Mouse (Mus musculus) spleen, adult 2 months (tissue): ENCODE measurements at regions not wholly inside any gene's neighbourhood (a gene's known extent, or its start where the extent isn't known, plus 50 kb on each side); places are given as distances from the start of the nearest gene placed in this dataset.

Experiments used
- DNase-seq, 2 experiments: peaks; one replicate each; pipeline versions ENCODE4 v3.0.0 to v3.0.0-alpha.2; 2012 to 2021; ENCODE audit warnings: low spot score in 2 of 2, low read depth in 1 of 2
- H3K27ac ChIP-seq: fragments of 200-500 bp; 2 replicates; pipeline ENCODE4 v1.5.1; 2012; ENCODE audit warnings: low read length, inconsistent platforms; ENCODE audit not compliant: insufficient read depth
- H3K27me3 ChIP-seq: fragments of 200-500 bp; 2 replicates; pipeline ENCODE4 v1.6.1; 2012; ENCODE audit warnings: mild to moderate bottlenecking, moderate library complexity, low read length, inconsistent platforms; ENCODE audit not compliant: control insufficient read depth, insufficient read depth
- H3K36me3 ChIP-seq: fragments of 200-500 bp; 2 replicates; pipeline ENCODE4 v1.6.1; 2012; ENCODE audit warnings: mild to moderate bottlenecking, low read length, inconsistent platforms; ENCODE audit not compliant: control insufficient read depth, insufficient read depth
- H3K4me1 ChIP-seq: fragments of 200-500 bp; 2 replicates; pipeline ENCODE4 v1.6.1; 2011; ENCODE audit warnings: inconsistent platforms; ENCODE audit not compliant: control insufficient read depth, insufficient read depth, insufficient read length
- H3K4me3 ChIP-seq: fragments of 200-500 bp; 2 replicates; pipeline ENCODE4 v1.5.1; 2011; ENCODE audit warnings: mild to moderate bottlenecking, inconsistent platforms; ENCODE audit not compliant: insufficient read depth, insufficient read length; ENCODE audit errors: extremely low read depth
- CTCF ChIP-seq: fragments of 200-500 bp; IDR thresholded peaks from 2 replicates; pipeline ENCODE4 v1.5.1; 2011; ENCODE audit warnings: mild to moderate bottlenecking, inconsistent platforms; ENCODE audit not compliant: insufficient read depth, insufficient read length, insufficient replicate concordance; ENCODE audit errors: extremely low read depth
- POLR2A ChIP-seq: fragments of 200-500 bp; IDR thresholded peaks from 2 replicates; pipeline ENCODE4 v1.6.1; 2011; ENCODE audit warnings: low read depth, low read length, inconsistent platforms
- WGBS: fragments of 180-500 bp; shearing (Covaris S2); methylation state at CpG from one replicate; pipeline ENCODE4 v1.1.7; 2018; 5-methylcytosine and 5-hydroxymethylcytosine counted together

DNA sequence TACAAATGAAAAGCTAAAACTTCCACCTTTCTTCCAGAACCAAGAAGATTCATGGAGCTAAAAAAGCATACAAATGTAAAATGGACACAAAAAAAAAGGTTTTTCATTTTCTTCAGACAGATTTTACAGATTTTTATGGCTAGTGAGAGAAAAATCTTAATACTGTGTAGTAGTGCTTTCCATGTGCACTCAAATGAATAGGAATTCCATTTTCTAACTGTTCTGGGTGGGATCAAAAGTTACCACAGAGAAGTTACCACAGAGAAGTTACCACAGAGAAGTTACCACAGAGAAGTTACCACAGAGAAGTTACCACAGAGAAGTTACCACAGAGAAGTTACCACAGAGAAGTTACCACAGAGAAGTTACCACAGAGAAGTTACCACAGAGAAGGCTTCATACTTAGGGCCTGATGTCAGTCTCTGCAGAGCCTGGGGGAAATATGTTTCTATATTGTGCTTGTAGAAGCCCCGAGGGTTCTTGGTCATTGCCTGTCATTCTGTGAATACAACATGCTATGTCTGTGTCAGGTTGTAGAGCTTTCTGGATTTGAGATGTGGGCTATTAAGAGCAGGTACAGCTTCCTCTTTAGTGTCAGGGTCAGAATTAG, 433.5 kb upstream of the Vrk2 start:
- Histone ChIP-seq H3K4me3 (no peak overlapping the region), H3K27ac (no peak overlapping the region), H3K27me3 (no peaks in the 10 kb centered on the region), H3K4me1 (no peaks in the 10 kb centered on the region), H3K36me3 (no peaks in the 10 kb centered on the region)
- DNase-seq: no peak
- 74% methylated on average over 1 of the region's 1 CpGs for WGBS
- TF ChIP-seq CTCF: no peak
- TF ChIP-seq POLR2A: no peak

DNA sequence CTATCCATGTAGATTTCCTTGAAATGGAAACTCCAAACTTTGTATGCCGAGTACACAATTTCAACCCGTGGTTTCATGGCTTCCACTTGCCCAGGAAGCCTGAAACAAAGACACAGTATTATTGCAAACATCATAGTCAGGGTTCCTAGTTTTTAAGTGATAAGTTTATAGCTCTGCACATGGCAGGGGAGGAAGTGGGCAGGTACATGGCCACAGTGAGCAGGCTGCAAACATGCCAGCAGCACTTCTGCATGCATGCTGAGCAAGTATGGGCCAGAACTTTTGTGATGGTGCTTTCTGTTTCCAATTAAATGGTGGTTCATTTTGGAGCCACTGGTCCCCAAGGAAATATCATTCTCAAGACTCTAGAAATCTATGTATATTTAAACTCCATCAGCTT, 431.7 kb upstream of the Vrk2 start:
- Histone ChIP-seq H3K4me3 (no peak overlapping the region), H3K27ac (no peak overlapping the region), H3K27me3 (no peaks in the 10 kb centered on the region), H3K4me1 (no peaks in the 10 kb centered on the region), H3K36me3 (no peaks in the 10 kb centered on the region)
- no peak for TF ChIP-seq CTCF
- TF ChIP-seq POLR2A: no peak
- WGBS: 42% methylated on average over 2 of the region's 2 CpGs
- no peak for DNase-seq

DNA sequence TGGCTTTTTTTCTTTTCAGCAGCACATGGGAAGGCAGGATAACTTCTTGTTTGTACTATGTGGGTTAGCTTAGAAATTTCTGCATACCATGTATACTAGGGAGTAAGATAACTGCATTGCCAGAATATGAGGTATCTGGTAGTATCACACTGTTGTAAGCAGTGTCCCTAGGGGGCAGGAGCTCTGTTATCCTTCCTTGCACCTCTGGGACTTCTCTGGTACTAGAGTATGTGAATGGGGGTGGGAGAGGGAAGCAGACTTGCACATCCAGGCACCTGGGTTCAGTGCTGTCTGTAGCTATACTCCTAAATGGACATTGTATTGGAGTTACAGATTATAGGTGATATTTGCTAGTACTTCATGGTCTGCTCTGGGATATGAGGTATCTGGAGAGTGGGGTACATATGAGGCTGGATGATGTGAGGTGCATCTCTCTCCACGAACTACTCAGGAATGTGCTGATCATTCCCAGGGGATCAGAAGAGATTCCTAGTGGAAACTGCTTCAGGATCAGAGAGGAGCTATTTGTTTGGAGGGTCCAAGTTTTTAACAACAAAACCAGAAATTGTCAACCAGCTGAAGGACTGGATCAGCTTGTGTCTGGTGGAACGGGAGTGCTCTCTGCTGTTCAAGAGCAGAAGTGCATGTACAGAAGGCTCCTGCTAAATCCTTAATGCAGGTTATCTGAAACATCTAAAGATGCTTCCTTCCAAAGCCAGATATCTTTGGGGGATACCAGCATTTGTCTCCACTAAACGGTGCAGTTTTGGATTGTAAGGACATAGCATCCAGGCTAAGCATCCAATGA, 402.7 kb upstream of the Vrk2 start:
- 31% methylated on average over 3 of the region's 3 CpGs for WGBS
- TF ChIP-seq CTCF: no peak
- TF ChIP-seq POLR2A: no peak
- no peak overlapping the region for H3K4me3 ChIP-seq
- H3K36me3 ChIP-seq: no peaks in the 10 kb centered on the region
- H3K27ac ChIP-seq: no peak overlapping the region
- no peaks in the 10 kb centered on the region for H3K4me1 ChIP-seq
- no peaks in the 10 kb centered on the region for H3K27me3 ChIP-seq
- no peak for DNase-seq

DNA sequence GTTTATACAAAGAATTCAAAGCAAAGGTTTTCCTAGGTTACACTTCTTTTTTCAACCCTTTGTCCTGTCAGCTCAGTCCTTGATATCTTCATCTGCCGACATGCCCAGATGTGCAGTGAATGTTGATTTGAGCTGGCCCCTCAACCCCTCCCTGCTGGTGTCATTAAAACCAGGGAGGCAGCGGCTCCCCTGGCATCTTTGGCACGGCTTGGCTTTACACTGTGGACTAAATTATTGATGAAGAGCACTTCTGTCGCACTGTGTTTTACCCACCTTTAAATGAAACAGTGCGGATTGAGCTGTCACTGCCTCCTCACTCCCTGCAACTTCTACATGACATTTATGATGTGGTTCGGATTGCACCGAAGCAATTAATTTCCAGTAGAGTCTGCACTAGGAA, 387.4 kb upstream of the Vrk2 start:
- H3K27ac ChIP-seq: no peak overlapping the region
- no peaks in the 10 kb centered on the region for H3K27me3 ChIP-seq
- 81% methylated on average over 7 of the region's 7 CpGs for WGBS
- no peak for DNase-seq
- H3K4me1 ChIP-seq: no peaks in the 10 kb centered on the region
- no peak overlapping the region for H3K4me3 ChIP-seq
- no peaks in the 10 kb centered on the region for H3K36me3 ChIP-seq
- no peak for TF ChIP-seq CTCF
- no peak for TF ChIP-seq POLR2A

DNA sequence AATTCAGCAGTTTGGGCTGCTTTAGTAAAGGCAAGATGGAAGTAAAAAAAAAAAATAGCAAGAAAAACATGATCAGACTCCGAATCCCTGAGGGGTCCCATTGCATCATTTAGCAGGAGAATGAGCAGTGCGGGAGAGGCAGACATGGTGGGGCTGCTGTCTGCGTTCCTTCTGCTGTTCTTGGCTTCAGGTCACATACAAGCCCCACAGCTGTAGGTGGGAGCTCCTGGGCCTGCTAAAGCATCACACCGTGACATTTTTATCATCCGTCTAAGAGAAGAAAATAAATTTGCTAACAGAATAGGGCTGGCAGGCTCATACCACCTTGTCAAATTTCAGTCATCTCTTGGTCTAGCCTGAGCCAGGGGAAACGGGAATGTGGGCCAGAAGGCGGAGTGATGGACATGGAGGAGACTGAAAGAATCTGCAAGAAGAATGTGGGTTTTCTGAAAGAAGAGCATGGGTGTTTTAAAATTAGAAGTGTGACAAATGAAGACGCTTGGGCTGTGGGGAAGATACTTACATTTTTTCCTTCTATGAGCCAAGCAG, 378.8 kb upstream of the Vrk2 start:
- no peak for TF ChIP-seq CTCF
- H3K4me3 ChIP-seq: no peak overlapping the region
- no peak overlapping the region for H3K27ac ChIP-seq
- DNase-seq: no peak
- no peaks in the 10 kb centered on the region for H3K27me3 ChIP-seq
- no peaks in the 10 kb centered on the region for H3K4me1 ChIP-seq
- no peaks in the 10 kb centered on the region for H3K36me3 ChIP-seq
- WGBS: 89% methylated on average over 8 of the region's 8 CpGs

DNA sequence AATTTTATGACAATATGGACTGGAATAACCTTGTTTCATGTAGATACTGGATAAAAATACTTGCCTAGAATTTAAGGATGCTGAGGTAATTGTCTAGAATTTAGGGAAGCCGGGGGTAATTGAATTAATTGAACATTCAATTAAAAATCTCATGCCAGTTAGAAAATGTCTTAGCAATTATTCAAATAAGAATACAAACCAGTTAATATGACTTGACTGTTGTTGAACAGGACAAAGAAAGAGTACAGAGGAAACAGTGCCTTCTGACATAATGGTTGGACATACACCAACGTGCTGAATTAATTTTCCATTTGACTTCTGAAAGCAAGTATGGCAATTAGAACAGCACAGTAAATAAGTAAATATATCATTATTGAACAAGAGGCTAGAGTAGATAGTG, 377.4 kb upstream of the Vrk2 start:
- no peaks in the 10 kb centered on the region for H3K4me1 ChIP-seq
- H3K27ac ChIP-seq: no peak overlapping the region
- DNase-seq: no peak
- TF ChIP-seq CTCF (no peak), POLR2A (no peak)
- H3K4me3 ChIP-seq: no peak overlapping the region
- no peaks in the 10 kb centered on the region for H3K36me3 ChIP-seq
- WGBS: 82% methylated on average over 2 of the region's 2 CpGs
- H3K27me3 ChIP-seq: no peaks in the 10 kb centered on the region

DNA sequence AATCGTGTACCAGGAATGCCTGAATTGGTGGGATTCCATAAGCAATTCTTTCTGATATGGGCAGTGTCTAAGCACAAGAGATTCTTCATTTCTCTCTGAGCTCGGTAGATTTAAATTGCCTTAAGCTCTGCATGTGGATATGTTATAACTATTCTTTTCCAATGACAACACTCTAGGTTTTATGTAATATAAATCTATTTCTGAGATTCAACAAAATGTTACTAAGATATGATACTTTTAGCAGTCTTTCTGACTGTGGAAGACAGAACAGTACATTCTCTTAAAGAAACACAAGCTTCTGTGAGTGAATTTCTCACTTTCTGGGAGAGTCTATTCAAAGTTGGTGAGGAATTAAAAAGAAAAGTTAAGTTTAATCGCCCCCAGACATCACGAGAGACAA, 373.6 kb upstream of the Vrk2 start:
- Histone ChIP-seq H3K27me3 (no peaks in the 10 kb centered on the region), H3K36me3 (no peaks in the 10 kb centered on the region), H3K27ac (no peak overlapping the region), H3K4me1 (no peaks in the 10 kb centered on the region), H3K4me3 (no peak overlapping the region)
- no peak for DNase-seq
- 83% methylated on average over 4 of the region's 4 CpGs for WGBS
- no peak for TF ChIP-seq CTCF
- TF ChIP-seq POLR2A: no peak
